Mouse (Mus musculus) testis, adult 2 months (tissue): ENCODE data around the gene Vmn2r109.

ENCODE experiments used
- CTCF ChIP-seq: fragments of 200-500 bp; IDR thresholded peaks from 2 replicates; pipeline ENCODE4 v1.5.1; 2012; ENCODE audit warnings: low read depth, mild to moderate bottlenecking, inconsistent platforms, low read length, moderate library complexity; ENCODE audit not compliant: control insufficient read depth, insufficient read depth, insufficient replicate concordance
- POLR2A ChIP-seq: fragments of 200-500 bp; IDR thresholded peaks from 2 replicates; pipeline ENCODE4 v1.6.1; 2012; ENCODE audit warnings: low read depth, mild to moderate bottlenecking, inconsistent platforms, low read length, moderate library complexity; ENCODE audit not compliant: control insufficient read depth

DNA sequence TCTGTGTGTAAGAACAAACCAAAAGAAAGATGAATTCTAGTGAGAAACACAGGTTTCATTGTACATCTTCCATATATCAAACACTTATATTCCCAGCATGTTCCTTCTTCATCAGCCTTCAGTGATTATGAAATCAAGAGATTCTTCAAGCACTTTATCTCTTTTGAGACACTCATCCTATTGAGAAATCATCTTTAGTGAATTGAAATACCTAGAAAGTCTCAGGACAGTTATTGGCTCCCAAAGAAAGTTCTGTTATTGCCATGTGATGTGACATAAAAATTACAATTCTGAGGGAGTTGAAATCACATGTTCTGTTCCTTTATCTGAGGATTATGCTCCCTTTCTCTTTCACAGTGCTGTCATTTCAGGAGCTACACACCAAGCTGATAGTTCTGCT lies 66.7 kb downstream of the Vmn2r109 start, which contains the start of gene Vmn1r225:
- TF ChIP-seq CTCF (no peak), POLR2A (no peak)
